Mouse (Mus musculus) layer of hippocampus, adult 9-10 months (tissue): Measurements from ENCODE around the gene Arid1b.

Source experiments
- DNase-seq: peaks from one replicate; pipeline ENCODE4 v3.0.0; 2022; ENCODE audit warnings: low spot score

The Arid1b gene

DNA sequence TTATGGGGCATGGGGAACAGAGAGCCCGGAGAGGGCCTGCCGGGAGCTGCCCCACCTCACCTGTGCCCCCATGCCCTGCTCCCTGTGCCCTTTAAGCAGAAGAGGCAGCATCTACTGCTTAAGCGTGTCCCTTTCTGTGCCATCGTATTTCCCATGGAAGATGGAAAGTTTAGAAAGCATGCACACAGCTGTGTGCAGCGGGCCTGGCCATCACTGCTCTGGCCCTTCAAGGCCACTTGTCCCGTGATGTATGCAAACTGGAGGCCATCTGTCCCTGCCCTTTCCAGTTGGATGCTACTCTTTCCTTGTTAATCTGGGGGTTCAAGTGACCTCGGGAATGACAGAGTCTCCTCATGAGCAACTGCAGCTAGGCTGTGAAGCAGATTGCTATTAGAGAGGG lies 163.5 kb downstream of the Arid1b start:
- DNase-seq = no peak

GRCm38 (mm10) chr17:5162525-5162924 lies 168.4 kb downstream of the Arid1b start:
- no peak for DNase-seq

DNA sequence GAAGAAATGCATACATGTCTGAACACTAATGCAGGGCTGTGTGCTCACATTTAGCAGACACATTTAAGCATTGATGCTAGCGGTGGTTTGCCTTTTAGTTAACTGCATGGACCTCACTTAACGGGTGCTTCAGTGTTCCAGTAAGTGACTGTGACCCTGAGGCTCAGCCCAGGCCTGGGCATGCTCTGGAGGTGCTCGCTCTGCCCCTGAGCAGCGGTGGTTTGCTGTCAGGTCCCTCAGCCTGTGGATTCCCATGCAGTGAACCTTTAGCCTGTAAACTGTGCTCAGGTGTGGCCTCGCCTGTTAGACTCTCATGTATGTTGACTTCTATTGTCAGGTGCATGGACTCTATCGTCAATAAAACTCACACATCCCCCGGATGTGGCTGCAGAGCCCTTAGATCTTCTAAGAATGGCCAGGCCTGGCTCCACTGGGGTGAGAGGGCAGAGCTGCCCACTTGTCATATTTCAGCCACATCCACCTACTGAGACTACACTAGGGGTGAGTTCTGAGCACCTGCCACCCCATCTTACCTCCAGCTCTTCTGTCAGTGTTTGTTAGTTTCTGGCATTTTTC lies 169.2 kb downstream of the Arid1b start:
- DNase-seq = no peak

DNA sequence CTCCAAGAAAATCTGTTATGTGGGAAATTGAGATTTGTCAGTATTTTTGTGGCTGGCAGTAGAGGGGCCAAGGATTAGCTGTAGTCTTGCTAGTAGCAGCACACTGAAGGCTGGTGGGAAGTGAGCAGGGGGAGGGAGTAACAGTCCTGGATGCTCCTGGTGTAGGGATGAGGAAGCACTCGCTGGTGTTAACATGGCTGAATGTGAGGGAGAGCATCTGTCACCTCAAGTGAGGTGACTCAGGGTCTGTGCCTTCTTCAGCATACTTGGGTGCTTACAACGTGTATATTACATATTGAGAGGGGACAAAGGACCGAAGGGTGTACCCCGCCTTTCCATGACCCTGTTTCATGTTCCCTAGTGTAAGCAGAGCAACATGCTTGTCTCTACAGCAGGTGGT lies 170.7 kb downstream of the Arid1b start:
- DNase-seq = no peak

DNA sequence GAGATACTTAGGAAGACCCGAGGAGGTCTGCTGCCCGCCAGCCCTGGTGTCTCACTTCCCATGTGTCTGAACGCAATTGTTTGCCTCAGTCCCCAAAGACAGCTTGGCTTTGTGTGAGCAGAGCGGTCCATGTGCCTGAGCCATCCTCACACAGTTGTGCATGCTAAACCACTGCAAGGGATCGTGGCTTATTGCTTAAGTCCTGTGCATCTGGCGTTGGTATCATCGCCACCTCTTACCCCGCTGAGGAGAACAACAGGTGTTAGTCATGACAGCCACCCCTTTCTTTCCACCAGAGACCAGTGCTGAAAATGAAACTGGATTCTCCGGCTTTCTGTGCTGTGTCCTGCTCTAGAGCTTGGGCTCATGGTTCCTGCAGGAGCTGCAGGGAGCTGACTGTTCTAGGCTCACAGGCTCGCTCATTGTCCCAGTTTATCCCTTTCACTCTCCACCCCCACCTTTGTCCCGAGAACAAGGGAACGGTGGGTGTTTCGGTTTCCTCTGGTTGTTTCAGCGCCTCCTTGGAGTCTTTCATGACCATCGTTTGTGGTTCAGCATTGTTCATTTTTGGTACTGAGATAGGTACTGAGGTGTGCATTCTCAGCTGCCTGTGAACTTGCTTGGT lies 171.2 kb downstream of the Arid1b start:
- no peak for DNase-seq

GRCm38 (mm10) chr17:5166175-5166574 lies 172.0 kb downstream of the Arid1b start:
- no peak for DNase-seq

DNA sequence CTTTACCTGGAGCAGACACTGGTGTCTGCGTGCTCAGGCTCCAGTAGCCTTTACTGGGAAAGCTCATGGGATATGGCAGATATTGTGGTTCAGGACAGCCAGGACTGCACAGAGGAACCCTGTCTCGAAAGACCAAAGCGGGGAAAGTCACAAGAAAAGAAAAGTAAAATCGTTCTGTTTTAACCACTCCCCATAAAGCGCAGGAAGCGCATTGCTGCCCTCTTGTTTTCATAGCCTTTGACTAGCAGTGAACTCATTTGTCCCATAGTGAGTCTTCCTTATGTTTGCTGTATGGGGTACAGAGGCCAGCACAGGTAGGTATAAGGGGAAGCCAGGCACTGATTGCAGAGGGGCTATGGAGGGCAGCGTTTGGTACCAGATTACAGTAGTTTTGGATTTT lies 173.9 kb downstream of the Arid1b start:
- no peak for DNase-seq

GRCm38 (mm10) chr17:5168640-5169039 lies 174.5 kb downstream of the Arid1b start:
- no peak for DNase-seq

DNA sequence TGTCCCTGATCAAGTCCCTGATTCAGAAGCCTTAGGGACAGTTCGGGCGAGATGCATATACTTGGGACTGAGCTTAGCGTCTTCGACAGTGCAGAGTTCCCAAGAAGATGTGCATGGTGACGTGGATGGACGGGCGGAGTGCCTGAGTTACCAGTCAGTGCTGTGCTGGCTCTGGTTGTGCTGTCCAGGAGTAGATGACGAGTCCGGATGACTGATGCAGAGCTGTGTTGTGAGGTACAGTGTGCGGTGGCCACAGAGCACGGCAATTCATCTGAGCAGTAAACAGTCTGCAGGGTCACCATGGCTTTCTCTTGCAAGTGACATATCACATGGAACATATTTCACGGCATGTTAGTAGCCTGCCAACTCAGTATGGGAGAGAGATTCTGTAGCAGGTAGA lies 176.2 kb downstream of the Arid1b start:
- DNase-seq = no peak

GRCm38 (mm10) chr17:5171467-5171866 lies 177.3 kb downstream of the Arid1b start:
- no peak for DNase-seq

DNA sequence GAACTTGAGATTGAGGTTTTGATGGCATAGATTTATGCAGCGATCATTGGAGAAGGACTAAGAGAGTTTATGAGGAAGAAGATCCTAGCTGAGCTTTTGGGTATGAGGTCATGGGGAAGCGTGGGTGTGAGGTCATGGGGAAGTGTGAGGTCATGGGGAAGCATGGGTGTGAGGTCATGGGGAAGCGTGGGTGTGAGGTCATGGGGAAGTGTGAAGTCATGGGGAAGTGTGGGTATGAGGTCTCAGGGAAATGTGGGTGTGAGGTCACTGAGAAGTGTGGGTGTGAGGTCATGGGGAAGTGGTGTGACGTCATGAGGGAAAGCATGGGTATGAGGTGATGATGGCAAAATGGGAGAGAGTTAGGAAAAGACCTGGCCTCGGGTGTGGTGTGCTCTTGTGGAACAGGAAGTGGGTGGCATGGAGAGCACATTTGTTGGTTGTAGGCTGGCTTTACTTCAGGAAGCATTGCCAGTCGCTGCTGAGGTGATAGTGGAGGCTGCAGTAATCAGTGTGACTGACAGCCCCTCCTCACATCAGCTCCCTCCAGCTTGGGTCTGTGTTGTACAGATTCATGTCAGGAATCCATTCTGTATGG lies 180.4 kb downstream of the Arid1b start:
- no peak for DNase-seq

- no peak for DNase-seq
Observed at GRCm38 (mm10) chr17:5175535-5175934, 181.4 kb downstream of the Arid1b start.

DNA sequence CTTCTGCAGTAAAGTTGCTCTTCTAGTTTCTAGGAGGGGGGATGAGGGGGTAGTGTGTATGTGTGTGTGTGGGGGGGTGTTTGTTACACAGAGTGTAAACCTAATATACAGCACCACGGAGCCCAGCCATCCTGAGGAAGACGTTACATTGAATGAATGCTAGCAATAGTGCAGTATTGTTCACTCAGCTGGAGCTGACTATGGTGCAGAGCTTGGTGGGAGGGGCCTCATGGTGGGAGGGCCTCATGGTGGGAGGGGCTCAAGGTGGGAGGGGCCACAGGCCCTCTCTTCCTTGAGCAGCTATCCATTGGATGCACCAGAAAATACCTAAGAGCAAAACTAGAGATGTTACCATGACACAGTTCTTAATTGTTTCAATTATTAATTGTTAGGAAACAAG lies 182.2 kb downstream of the Arid1b start:
- no peak for DNase-seq

GRCm38 (mm10) chr17:5178534-5178933 lies 184.4 kb downstream of the Arid1b start:
- DNase-seq = no peak

DNA sequence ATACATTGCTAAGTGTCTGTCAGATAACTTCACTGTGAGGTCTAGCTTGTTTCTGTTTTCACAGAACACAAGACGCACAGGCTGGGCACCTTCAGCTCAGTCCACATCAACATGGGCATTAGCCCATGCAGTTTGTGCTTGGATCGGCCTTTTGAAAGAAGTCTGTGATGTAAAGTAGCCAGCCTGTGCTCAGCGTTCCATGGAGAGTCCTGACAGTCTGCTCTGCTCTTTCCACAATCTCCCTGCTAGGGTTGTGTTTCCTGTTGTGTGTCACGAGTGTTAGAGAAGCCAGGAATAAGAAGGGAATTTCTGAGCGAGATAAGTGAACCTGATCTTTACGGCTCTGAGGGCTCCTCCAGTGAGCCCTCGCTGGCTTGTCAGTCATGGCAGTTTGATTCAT lies 184.9 kb downstream of the Arid1b start:
- DNase-seq = no peak

GRCm38 (mm10) chr17:5179412-5179811 lies 185.3 kb downstream of the Arid1b start:
- DNase-seq = no peak

DNA sequence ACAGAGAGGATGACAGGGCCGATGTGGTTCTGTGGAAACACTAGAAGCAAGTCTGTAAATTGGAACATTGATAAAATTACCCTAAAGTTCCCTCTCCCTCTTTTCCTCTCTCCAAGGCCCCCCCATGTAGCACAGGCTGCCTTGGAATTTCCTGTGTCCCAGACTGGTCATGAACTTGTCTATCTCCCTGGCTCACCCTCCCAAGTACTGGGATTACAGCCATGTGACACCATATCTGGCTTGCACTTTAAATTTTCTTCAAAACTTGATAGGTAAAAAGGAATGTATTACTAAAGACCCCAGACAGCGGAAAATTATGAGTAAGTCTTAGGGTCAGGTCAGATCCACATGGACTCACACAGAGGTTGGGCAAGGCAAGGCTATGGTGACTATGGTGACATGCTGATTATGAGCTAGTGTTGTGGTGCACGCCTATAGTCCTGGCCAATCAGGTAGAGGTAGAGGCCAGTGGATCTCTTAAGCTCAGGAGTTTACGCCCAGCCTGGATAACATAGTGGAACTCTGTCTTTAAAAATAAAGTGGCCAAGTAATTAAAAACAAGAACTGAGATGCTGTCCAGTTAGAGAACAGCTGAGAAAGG lies 185.9 kb downstream of the Arid1b start:
- DNase-seq = no peak

GRCm38 (mm10) chr17:5180925-5181324 lies 186.8 kb downstream of the Arid1b start:
- DNase-seq = no peak

DNA sequence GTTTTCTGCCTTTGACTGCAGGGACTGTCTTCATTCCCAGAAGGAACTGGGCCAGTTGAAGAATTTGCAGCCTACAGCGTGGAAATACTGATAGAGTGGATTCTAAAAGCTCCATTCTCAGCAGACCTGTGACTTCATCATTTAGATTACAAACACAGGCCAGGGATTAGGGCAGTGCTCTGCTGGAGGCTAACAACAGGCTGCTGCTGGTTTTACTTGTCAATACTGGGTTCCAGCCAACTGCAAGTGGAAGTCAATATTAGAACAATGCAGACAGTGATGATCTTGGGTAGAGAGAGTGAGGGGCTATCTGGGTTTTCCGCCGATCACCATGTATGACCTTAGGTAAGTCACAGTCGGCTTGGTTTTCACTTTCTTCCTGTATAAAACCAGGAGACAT lies 188.4 kb downstream of the Arid1b start:
- no peak for DNase-seq

- no peak for DNase-seq
Observed at GRCm38 (mm10) chr17:5185501-5185900, 191.4 kb downstream of the Arid1b start.

- DNase-seq = no peak
Observed at GRCm38 (mm10) chr17:5187546-5187945, 193.4 kb downstream of the Arid1b start.

DNA sequence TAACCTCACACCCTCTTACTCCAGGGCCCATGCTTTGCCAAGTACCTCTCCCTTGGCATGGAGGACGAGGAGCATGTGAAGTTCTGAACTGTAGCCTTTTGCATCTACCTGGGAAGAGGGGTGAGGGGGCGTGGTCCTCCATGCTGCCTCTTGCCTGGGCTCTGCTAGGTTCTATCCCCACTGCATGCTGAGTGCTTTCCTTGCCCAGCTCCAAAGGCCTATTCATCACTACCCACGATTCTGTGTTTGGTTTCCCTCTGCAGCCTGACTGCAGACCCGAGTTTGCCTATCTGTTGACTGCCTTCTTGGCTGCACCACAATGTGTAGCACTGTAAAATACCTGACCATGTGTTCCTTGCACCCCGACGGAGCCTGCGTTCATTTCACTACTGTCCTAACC lies 194.3 kb downstream of the Arid1b start:
- DNase-seq = no peak

DNA sequence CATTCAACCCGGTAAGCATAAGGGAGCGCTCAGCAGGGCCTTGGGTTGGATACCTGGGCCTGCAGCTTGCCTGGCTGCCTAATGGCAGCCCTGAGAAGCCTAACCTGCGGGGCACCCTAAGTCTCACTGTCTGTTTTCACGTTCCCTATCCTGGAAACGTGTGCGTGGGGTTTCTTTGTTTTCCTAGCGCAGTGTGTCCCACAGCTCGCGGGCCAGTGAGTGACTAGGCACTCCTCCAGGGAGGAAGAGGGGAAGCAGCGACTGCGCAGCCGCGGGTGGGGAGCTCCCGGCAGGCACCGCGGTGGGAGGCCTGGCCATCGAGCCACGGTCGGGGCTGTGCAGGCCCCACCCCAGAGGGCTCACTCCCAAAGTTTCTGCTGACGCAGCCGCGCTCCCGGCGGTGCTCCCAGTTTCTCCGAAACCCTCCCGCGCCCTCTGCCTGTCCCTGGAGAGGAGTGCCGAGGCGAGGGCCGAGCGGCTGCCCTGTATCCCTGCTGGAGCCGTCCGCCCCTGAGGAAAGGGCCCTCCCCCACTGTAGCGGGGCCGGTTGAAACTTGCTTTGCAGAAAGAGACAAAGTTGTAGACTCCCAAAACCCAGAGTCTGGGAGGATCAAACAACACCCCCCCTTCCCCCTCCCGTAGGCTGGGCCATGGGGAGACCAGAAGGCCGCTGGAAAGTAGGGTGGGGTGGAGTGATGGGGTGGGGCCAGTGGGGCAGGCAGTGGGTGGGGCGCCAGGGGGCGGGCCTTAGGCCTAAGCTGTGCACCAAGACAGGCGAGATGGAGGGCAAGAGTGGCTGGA lies 195.6 kb downstream of the Arid1b start:
- peak; percentile 64 for DNase-seq
